Mouse (Mus musculus): ENCODE results near the gene Raet1e.
A peak's percentile ranks its signal among the peaks of the same experiment; 100 is the strongest.
"Not testable (repeated sequence)": the region's sequence is repeated elsewhere in the genome, so short reads cannot be mapped to it uniquely, and the experiment has no call there.

Raet1e gene

GRCm38 (mm10) chr10:22274445-22275057 lies 116.2 kb downstream of the Raet1e start:
- DNase-seq = no peak

- not testable (repeated sequence) for DNase-seq
Observed at GRCm38 (mm10) chr10:22278468-22278867, 120.1 kb downstream of the Raet1e start.

GRCm38 (mm10) chr10:22282816-22283215 lies 124.4 kb downstream of the Raet1e start:
- no peak for DNase-seq

- no peak for DNase-seq
Observed at GRCm38 (mm10) chr10:22295676-22296075, 137.3 kb downstream of the Raet1e start.

GRCm38 (mm10) chr10:22297033-22297762 lies 138.8 kb downstream of the Raet1e start:
- no peak for DNase-seq

GRCm38 (mm10) chr10:22297766-22298461 lies 139.5 kb downstream of the Raet1e start:
- no peak for DNase-seq

GRCm38 (mm10) chr10:22299324-22299723 lies 141.0 kb downstream of the Raet1e start:
- DNase-seq = no peak

- no peak for DNase-seq
Observed at GRCm38 (mm10) chr10:22301641-22302040, 143.3 kb downstream of the Raet1e start.

GRCm38 (mm10) chr10:22302344-22303057 lies 144.1 kb downstream of the Raet1e start:
- no peak for DNase-seq

GRCm38 (mm10) chr10:22303736-22304135 lies 145.4 kb downstream of the Raet1e start:
- DNase-seq = no peak

GRCm38 (mm10) chr10:22305801-22306200 lies 147.4 kb downstream of the Raet1e start:
- no peak for DNase-seq

GRCm38 (mm10) chr10:22306452-22306851 lies 148.1 kb downstream of the Raet1e start:
- DNase-seq = no peak

GRCm38 (mm10) chr10:22308221-22308620 lies 149.9 kb downstream of the Raet1e start:
- DNase-seq = no peak

GRCm38 (mm10) chr10:22322858-22323257 lies 164.5 kb downstream of the Raet1e start:
- no peak for DNase-seq

GRCm38 (mm10) chr10:22345721-22346120 lies 187.4 kb downstream of the Raet1e start:
- not testable (repeated sequence) for DNase-seq

- DNase-seq = not testable (repeated sequence)
Observed at GRCm38 (mm10) chr10:22353548-22354195, 195.3 kb downstream of the Raet1e start.

GRCm38 (mm10) chr10:22354196-22354574 lies 195.8 kb downstream of the Raet1e start:
- DNase-seq = not testable (repeated sequence)

- DNase-seq = not testable (repeated sequence)
Observed at GRCm38 (mm10) chr10:22357373-22357772, 199.0 kb downstream of the Raet1e start.

- DNase-seq = not testable (repeated sequence)
Observed at GRCm38 (mm10) chr10:22360252-22360651, 201.9 kb downstream of the Raet1e start, which contains the start of gene Raet1d. Raet1d (plus strand) TSS chr10:22360552.

- not testable (repeated sequence) for DNase-seq
Observed at GRCm38 (mm10) chr10:22360957-22361356, 202.6 kb downstream of the Raet1e start.

GRCm38 (mm10) chr10:22361415-22362352 lies 203.3 kb downstream of the Raet1e start:
- peak in 1 of 2 experiments; percentile 6 for DNase-seq
